Mouse (Mus musculus) telencephalon, adult 2 months (tissue): ENCODE measurements around the gene Lrrc4c.

ENCODE experiments used
- DNase-seq: peaks from one replicate; pipeline ENCODE4 v3.0.0-alpha.2; 2011; ENCODE audit warnings: low read depth, low spot score

Gene Lrrc4c

GRCm38 (mm10) chr2:97604182-97604581 lies 1286.2 kb downstream of the Lrrc4c start:
- no peak for DNase-seq

DNA sequence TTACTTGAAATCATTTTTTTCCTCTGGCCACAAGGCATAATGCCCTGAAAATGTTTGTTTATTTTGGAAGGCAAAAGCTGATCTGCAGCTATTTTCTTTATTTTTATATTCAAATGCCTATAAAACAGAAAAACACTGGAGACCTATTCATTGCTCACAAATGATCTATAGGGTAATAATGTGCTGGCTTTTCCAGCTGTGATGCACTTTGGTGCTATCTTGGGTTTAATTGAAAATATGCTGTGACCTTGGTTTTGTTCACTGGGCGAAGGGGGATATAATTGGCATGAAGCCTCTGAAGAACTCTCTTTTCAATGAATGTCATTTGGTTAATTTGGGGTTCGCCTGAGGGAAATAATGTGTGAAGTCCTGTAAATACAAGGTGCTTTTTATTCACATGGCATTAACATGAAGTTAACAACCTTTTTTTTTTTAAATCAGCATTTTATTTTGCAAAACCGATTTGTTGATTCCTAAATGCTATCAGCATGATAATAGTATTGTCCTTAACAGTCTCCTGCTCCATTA lies 1286.8 kb downstream of the Lrrc4c start:
- DNase-seq: no peak

DNA sequence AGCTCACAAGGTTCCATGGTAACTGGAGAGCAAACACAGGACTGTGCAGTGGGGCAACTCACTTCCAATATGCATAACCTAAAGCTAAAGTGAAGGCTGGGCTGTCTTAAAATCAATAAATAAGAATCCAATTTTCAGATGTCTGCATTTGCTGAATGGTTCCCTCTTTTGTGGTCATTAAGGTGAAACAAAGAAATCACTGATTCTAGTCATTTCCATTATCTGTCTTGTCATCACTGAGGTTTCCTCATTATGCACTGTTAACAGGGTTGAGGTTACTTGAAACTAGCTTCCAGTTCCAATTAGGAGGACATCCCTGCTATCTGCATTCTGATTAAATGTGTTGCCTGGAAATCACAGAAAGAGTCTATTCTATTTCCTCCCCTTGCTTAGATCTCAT lies 1291.5 kb downstream of the Lrrc4c start:
- no peak for DNase-seq

GRCm38 (mm10) chr2:97610566-97610965 lies 1292.6 kb downstream of the Lrrc4c start:
- no peak for DNase-seq

GRCm38 (mm10) chr2:97614724-97615123 lies 1296.8 kb downstream of the Lrrc4c start:
- peak; percentile 56 for DNase-seq

- DNase-seq: no peak
Measured at GRCm38 (mm10) chr2:97618589-97618988, 1300.6 kb downstream of the Lrrc4c start.

GRCm38 (mm10) chr2:97639941-97640340 lies 1322.0 kb downstream of the Lrrc4c start:
- peak; percentile 56 for DNase-seq

DNA sequence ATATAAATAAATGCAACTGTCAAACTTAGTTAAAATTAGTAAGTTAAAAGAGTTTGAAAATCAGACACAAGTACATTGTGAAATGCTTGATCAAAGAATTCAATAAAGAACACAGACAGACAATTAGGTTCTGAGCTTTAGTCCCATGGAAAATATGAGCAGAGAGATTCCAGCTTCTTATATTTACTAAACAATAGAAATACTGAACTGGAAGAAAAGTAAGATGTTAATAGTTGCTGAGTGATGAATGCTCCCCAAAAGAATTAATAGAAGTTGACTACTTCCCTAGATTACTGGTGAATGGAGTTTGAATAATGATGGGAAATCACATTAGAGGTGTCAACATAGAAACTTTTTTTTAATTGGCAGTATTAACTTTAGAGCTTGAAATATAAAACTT lies 1323.7 kb downstream of the Lrrc4c start:
- DNase-seq: no peak

GRCm38 (mm10) chr2:97652711-97653110 lies 1334.7 kb downstream of the Lrrc4c start:
- no peak for DNase-seq
